Mouse (Mus musculus): Measurements from ENCODE around the gene Paqr6.

Paqr6 gene

DNA sequence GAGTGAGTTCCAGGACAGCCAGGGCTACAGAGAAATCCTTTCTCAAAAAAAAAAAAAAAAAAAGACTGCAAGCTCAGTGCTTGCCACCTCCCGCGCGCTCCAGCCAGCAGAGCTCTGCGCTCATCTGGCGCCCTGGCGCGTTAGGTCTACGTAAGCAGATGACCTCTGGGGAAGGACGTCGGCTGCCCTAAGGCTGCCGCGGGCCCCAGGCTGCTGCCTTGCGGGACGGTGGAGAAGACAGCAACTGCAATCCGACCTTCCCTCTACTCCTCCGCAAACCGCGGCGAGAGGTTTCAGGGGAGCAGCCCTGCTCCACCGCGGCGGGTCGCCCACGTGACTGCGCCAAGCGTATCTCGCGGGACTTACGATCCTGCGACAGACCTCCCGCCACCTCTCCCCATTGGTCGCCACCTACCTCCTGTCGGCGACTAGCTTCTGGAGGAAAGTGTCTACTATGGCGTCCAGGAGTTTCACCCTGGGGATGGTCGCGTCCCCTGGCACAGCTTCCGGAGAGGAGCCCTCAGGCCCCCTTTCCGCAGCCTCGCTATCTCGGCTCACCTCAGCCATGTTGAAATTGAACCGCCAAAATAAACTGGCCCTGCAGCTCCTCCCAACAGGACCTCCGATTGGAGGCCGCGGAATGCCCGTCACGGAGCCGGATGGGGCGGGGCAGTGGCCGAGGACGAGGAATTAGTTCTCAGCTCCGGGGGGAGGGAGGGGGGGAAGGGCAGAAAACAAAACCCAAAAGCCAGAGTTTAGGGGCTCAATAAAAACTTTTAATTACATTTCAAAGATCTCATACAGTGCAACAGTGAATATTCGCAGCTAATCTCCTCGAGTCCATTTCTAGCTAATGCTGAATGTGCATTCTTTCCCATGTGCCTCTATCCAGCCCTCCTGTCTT, 45.6 kb downstream of the Paqr6 start, which contains the start of gene Pmf1:
Gene Pmf1 (minus strand): TSS at position 591 of the 904 bp plus-strand sequence.
- peak; percentile 93 to 94 for DNase-seq (ENCODE audit: low spot score in 2 of 2)

DNA sequence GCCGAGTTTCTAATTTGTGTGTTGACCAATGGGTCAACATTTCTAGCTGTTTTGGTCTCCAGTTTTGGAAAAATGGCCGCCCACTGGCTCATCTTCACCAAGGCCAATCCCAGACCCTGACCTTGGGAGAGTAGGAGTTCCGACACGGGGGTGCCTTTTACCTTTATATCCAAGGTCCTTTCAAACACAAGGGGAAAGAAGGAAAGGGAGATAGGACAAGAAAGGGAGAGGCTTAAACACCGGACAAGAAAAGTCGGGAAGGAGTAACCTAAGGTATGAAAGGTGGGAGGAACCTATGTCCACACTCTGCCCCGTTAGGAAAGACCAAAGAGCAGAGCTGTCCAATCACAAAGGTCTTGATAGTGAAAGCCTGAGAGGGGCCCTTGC, 46.3 kb downstream of the Paqr6 start:
- no peak for DNase-seq (ENCODE audit: low spot score in 2 of 2)

DNA sequence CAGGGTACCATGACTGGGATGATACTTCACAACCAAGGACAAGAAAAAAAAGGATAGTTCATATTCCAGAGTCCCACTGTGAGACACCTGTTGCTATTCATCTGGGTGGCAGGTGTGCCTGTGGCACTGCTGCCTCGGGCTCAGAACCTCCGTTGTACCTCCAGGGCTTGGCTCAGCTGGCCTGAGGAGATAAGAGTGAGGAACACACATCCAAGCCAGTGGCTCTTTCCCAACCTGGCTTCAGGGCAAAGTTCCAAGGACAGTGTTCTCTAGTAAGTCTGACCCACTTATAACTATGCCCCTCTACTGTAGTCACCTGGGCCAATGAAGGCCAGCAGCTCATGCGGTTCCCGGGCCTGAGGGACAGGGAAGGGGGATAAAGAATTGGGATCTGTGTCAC, 47.3 kb downstream of the Paqr6 start:
- peak; percentile 48 to 70 for DNase-seq (ENCODE audit: low spot score in 2 of 2)

DNA sequence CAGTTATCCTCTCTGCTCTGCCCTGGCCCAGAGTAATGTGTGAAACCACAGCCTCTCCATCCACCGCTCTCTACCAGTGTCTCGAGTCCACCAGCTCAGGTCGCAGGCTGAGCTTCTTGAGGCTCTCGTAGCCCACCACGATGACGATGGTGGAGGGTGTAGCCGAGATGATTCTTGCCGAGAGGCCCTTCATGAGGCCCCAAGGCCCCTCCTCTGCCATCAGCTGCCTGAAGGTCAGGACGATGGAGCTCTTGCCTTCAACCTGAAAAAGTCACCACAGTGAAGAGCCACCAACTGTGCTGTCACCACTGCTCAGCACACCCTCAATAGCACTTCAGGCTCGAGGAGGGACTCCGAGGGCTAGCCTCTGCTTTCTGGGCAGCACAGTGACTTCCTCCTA, 48.3 kb downstream of the Paqr6 start:
- DNase-seq (ENCODE audit: low spot score in 2 of 2): no peak

DNA sequence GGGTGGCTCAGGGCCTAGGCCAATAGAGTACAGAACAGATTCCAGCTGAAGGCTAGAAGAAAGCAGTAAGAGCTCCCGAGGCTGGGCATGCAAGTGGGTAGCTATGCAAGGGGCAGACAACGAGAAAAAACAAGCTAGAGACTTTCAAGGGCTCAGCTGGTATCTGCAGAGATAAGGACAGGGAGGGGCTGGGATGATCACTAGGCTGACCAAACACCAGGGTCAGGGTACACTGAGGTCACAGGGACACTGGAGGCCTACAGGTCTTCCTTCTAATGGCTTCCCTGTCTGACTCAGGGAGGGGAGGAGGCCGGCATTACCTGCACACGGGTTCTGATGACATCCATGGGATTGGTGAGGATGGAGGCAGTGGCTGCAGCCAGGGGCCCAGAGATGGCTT, 51.3 kb downstream of the Paqr6 start:
- DNase-seq (ENCODE audit: low spot score in 2 of 2): no peak

DNA sequence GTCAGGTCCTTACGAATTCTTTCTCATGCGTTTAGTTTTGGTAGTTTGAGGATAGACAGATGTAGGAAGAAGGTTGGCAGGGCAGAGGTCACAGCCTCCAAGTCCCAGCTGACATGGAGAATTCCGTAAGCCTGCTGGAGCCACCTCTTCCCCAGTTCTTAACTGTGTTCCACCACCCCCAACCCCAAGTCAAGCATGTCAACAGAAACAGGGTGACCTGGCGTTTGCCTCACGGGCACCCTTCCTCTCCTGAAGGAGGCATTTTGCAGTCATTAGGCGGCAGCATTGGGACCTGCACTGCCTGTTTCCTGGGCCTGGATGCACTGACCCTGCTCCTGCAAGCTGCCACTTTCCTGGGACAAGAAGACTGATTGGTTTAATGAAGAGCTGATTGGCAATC, 53.6 kb downstream of the Paqr6 start:
- DNase-seq (ENCODE audit: low spot score in 2 of 2): no peak

Data from spleen, postnatal 36 days (tissue).